Mouse (Mus musculus) heart, postnatal 14 days (tissue): Measurements from ENCODE around the gene Coro1b. TPM values are rescaled to one million over a fixed set of nuclear protein-coding genes. Genes with fewer than 3 reads are reported as not detected.
A peak's percentile ranks its signal among the peaks of the same experiment; 100 is the strongest.

Source experiments
- DNase-seq, 2 experiments: peaks; one replicate each; pipeline ENCODE4 v3.0.0; 2021 to 2022
- intact Hi-C: fragments of 180-260 bp; cut with DNase I; formaldehyde crosslinking; loops from one replicate; pipeline ENCODE4 v1.15.1; 2025
- total RNA-seq, 2 experiments: library from RNA; stranded (reverse); gene quantifications; 2 replicates each; pipeline ENCODE4 v1.2.3; 2021

The Coro1b gene
- total RNA-seq, 2 experiments from 2014 or later: 61.9 to 70.9 TPM

DNA sequence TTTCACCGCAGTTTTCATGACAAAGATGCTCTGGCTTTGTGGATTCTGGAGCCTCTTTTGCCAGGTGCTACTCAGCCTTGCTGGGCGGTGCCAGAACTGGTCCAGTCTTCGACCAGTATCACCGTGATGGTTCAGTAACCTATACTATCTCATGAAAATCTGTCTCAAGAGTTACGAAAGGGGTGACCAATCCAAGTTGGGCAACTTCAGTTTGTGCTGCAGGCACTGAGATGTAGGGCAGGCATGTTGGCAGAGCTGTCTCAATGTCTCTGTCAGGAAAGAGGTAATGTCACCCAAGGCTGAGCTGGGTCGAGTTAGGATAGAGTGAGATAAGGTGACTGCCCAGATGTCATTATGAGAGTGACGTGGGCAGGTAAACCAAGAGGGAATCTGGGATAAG, 32.0 kb downstream of the Coro1b start:
- intact Hi-C loops: no loop called here
- DNase-seq: no peak

DNA sequence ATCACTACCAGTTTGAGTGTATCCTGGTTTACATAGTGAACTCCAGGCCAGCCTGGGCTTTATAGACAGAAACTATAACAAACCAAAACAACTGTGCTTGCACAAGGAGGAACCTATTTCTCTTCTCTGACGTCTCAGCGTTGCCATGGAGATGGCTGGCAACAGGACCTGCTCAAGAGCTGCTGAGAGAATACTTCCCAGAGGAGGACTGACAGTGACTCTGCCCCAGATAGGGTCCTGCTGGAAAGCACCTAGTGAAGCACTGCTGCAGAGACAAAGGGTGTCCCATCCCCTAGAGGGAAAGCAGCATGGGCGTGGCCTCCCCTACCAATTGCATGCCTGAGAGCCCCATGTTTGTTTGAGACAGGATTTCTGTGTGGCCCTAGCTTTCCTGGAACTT, 33.5 kb downstream of the Coro1b start:
- DNase-seq: peak; percentile 45 to 59
- intact Hi-C loops: no loop called here

DNA sequence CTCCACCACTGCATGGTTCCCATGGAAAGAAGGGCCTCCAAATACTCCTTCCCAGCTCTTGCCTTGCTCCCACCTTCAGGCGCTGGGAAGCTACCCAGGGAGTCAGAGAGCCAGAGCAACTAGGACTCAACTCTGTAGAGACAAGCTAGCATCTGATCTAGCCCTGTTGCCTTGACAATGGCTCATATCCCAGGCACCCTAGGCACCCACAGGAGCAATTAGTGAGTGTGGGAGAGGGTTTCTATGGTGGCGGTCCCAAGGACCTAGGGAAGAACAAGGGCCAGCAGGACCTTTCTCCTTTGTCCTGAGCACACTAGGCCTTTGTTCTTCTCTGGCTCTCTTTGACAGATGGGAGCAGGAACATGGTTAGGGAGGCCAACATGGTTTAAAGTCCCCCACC, 35.3 kb downstream of the Coro1b start:
- no peak for DNase-seq
- intact Hi-C loops: no loop called here

DNA sequence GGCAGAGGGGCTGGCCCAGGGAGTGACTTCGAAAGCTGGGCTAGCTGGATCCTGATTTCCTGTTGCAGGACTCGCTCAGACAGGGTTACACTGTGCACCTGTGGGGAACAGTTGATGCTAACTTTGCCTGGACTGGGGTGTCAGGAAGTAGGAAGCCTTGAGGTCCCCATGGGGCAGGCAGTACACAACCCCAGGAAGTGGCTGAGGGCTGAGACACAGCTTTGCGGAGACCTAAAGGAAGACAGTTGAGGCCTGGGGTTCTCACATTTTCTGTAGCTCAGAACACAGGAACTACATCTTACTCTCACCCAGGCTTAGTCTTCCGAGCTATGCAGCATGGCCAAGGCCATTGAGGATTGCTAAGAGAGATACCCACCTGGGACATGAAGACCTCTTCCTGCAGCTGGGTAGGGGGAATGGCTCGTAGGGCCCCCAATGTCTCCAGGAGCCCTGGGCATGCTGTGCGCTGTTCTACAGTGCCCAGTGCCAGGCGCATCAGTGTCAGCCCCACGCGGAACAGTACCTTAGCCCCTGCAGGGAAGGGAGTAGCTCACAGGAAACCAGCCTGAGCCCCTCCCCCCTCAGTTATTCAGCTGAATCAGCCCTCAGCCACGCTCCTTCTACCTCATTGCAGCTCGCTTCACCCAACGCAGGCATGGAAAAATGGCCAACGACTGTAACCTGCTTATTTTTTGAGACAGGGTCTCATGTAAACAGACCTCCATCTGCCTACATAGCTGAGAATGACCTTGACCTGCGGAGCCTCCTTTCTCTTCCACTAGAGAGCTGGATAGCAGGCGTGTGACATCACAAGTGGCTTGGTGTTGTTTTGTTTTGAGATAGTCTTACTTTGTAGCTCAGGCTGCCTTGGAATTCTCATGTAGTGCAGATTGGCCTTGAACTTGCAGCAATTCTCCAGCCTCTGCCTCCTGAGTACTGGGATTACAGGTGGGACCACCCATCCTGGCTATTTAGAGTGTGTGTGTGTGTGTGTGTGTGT, 36.9 kb downstream of the Coro1b start:
- intact Hi-C loops: no loop called here
- DNase-seq: no peak

DNA sequence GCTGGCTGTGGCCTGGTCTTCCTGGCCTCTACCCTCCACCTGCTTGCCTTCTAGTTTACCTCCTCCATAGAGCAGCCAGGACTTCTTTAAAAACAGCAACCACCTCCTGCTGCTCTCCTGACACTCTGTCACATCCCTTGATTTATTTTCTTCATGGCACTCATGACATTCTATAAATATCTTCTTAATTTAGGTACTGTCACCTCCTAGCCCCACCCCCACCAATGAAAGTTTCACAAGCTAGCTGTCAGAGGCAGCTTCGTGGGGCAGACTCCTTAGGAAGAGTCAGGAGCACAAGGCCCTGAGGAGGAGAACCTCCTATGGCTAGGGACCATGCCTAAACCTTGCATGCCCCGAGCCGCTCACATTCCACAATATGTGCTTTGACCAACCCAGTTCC, 38.9 kb downstream of the Coro1b start:
- intact Hi-C loops: no loop called here

DNA sequence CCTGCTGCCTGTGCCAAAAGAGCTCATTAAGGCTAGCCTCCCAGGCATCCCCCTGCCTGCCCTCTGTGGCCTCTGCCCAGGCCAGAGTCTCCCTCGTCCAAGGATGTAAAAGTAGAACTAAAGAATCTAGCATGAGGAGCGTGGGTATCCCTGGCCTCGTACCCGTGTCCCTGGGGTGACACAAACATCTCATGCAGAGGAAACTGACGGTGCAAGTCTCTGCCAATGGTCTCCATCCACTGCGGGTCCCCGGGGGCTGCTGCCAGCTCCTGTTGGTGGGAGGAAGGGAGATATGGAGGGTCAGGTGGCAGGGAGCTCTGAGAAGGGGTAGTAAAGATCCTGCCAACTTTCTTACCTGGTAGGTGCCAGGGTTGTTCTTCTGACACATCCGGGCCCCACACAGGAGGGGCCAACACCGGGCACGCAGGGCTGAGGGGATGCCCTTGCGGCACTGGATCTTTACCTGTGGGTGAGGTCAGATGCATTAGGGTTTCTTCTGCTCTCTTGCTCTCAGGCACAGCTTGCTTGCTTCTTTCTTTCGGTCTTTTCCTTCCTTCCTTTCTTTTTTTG, 40.7 kb downstream of the Coro1b start:
- DNase-seq: no peak
- intact Hi-C loops: no loop called here

More for the DNA sequence above, 38.9 kb downstream of the Coro1b start:
- DNase-seq: no peak

DNA sequence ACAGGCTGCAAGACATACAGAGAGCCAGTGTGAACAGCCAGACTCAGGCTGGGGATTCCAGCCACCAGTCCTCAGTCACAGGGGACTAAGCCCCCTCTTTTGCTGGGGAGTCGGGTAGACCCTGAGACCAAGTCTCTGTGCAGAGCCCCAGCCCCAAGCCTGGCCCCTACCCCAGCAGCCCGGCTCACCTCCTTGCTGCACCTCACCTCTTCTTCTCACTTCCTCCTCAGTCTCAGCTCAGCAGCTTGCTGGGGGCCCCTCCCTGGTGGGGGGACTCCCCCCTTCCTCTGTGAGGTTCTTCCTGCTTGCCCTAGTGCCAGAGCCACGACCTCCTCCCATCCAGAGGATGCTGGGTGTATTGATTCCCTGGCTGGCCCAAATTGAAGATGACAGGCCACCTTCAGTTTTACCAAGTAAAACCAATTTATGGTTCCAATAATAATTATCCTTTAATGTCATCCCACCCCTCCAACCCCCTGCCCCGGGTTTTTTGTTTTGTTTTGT, 42.5 kb downstream of the Coro1b start, which contains the start of gene Tbc1d10c:
Gene Tbc1d10c (minus strand): TSS at position 454 of the 504 bp plus-strand sequence.
- intact Hi-C loops: no loop called here
- DNase-seq: no peak

DNA sequence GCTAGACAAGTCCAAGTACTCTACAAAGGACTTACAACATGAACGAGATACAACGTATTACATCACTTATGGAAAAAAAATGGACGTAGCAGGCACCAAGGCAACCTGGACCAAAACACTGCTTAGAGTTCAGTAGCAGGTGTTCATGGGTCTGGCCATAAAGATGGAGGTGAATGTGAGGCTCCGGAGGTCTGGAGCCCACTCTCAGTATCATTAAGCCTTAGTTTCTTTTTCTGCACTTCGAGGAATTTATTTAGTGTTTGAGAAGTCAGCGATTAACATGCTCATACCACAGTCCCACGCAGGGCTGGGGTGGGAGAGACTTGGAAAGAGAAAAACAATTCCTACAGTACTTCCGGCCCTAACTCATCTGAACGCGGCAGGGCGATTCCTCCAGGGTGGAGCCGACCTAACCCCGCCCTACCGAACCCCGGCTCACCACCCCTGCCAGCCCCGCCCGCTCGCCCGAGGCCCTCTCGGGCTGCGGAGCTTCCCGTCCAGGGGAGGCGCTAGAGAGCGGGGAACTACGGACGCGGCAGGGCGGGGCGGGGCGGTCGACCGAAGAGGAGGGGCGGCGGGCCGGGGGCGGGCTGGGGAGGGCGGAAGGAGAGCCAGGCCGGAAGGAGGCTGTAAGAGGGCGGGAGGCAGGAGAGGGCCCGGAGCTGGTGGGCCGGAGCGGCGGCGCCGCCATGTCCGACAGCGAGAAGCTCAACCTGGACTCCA, 43.3 kb downstream of the Coro1b start, which contains the start of gene Ppp1ca:
Gene Ppp1ca (plus strand): TSS at position 538 of the 723 bp plus-strand sequence.
- intact Hi-C loops: no loop called here
- peak; percentile 99 for DNase-seq

DNA sequence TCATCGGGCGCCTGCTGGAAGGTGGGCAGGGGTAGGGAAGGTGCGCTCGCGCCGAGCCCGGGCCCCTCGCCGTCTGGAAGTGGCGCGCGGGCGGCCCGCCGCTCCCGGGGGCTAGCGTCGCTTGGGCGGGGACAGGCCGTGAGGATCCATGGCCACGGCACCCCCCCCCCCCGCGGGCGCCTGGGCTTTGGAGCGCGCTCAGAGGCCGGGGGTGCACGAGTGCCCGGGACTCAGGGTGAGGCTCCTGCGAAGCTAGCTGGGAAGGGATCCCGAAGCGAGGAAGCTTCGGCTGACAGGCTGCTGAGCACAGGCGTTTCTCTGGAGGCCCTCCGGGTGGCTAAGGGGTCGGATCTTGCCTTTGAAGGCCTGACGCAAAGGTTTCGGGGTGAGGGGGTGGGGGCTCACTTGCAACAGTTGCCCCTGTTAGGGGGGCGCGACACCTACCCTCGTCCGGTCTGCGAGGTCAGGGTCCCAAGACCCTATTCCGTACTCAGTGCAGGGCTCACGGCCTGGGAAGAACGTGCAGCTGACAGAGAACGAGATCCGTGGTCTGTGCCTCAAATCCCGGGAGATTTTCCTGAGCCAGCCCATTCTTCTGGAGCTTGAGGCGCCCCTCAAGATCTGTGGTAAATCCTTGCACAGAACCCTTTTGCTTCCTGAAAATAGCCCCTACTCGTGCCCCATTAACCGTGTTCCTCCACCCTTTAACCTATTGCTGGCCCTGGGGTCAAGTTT, 44.0 kb downstream of the Coro1b start:
- DNase-seq: no peak

DNA sequence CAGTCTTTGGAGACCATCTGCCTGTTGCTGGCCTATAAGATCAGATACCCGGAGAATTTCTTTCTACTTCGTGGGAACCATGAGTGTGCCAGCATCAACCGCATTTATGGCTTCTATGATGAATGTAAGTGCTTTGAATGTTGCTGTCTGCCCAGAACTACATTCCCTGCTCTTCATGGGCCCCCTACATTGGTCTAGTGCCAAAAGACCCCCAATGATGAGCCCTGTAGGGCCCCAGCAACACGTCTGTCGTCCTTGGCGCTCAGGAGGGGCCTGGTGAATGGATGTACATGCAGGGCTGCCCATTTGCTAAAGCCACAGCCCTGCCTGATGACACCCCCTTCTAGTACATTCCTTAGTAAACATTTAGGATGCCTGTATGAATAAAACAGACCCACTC, 44.7 kb downstream of the Coro1b start:
- no peak for DNase-seq
- intact Hi-C loops: no loop called here

More for the DNA sequence above, 44.0 kb downstream of the Coro1b start:
- intact Hi-C loops: no loop called here

DNA sequence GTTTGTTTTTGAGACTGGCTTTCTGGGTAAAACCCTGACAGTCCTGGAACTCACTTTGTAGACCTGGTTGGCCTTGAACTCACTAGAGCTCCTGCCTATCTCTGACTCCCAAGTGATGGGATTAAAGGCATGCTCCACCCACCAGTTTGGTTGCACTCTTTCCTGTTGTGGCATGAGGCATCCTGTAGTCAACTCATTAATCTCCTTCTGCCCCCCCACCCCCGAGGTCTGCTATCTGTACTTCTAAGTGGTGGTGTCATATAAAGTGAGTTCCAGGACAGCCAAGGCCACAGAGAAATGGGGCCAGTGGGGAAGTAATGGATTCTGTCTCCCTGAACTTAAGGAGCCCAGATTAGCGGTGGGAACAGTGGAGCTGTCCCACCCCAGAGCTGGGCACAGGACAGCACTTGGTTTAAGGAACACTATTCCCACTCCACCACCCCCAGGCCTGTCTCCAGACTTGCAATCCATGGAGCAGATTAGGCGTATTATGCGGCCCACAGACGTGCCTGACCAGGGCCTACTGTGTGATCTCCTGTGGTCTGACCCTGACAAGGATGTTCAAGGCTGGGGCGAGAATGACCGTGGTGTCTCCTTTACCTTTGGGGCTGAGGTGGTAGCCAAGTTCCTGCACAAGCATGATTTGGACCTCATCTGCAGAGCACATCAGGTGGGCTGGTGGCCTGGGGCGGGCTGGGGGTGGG, 45.8 kb downstream of the Coro1b start:
- intact Hi-C loops: no loop called here
- no peak for DNase-seq

DNA sequence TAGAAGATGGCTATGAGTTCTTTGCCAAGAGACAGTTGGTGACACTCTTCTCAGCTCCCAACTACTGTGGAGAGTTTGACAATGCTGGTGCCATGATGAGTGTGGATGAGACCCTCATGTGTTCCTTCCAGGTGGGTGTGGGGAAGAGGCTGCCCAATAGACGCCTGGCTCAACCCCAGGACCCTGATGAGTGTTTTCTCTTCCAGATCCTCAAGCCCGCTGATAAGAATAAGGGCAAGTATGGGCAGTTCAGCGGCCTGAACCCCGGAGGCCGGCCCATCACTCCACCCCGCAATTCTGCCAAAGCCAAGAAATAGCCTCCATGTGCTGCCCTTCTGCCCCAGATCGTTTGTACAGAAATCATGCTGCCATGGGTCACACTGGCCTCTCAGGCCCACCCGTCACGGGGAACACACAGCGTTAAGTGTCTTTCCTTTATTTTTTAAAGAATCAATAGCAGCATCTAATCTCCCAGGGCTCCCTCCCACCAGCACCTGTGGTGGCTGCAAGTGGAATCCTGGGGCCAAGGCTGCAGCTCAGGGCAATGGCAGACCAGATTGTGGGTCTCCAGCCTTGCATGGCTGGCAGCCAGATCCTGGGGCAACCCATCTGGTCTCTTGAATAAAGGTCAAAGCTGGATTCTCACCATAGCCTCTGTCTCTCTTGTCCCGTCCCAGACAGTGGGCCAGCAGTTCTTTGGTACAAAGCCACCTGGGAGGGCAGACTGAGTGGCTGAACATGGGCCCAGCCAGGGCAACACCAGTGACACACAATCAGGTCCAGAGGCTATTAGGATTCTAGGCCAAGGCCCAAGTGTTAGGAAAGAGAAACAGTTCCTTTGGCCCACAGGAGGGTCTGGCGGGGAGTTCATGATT, 46.6 kb downstream of the Coro1b start:
- intact Hi-C loops: loop anchor here (5.0 kb wide), 2 partner anchors 33 to 68 kb away; partner anchors contain the start of genes Aip and Rps6kb2

DNA sequence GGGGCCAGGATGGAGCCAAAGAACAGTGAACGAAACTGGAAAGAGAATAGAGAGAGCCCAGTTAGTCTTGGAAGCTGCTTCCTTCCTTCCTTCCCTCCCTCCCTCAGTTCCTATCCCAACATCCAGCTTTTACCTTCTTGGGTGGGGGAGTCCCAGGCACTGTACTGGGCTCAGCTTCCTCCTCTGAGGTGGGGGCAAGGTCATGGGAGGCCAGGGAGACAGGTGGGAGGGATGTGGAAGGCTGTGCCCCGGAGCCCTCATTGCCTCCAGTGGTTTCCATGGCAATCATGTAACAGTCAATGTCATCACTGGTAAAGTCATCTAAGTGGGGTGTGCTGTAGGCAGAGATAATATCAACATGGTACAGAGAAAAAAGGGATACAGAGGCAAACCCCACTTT, 47.6 kb downstream of the Coro1b start:
- no peak for DNase-seq
- intact Hi-C loops: loop anchor here (5.0 kb wide), 2 partner anchors 34 to 69 kb away; partner anchors contain the start of genes Aip and Rps6kb2

More for the DNA sequence above, 46.6 kb downstream of the Coro1b start:
- DNase-seq: no peak

DNA sequence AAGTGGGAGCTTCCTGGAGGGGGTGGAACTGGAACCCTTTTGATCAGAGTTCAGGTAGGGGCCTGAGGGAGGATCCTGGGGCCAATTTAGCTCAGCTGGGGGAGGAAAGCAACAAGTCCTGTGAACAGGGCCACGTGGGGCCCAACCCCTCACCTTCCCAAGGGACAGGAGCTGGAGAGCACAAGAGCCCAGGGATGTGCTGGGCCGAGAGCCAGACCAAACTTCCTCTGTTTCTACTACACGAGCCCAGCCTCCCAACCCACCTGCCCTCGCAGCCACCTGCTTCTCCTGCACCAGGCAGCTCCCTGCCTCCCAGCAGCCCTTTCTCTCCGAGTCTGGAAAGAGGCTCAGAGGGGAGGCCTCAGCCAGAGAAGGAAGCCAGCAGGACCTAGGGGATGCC, 48.1 kb downstream of the Coro1b start:
- peak; percentile 37 to 43 for DNase-seq
- intact Hi-C loops: loop anchor here (5.0 kb wide), 2 partner anchors 34 to 69 kb away; partner anchors contain the start of genes Aip and Rps6kb2

DNA sequence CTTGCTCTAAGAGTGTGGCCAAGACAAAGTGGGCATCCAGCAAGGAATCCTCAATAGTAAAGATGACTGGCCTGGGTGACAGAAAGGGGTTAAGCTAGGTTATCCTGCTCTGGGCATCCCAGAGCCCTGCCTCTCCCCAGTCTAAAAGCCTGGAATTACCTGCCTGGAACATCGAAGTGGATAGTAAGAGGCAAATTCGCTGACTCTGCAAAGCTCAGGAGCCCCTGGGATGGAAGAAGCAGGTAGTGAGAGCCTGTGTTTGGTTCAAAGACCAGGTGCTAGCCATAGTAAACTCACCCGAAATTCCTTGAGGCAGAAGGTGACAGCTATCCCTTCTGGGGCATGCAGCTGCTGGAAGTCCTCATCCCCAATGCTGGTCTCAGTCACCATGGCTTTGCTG, 48.8 kb downstream of the Coro1b start:
- intact Hi-C loops: loop anchor here (5.0 kb wide), 2 partner anchors 35 to 70 kb away; partner anchors contain the start of genes Aip and Rps6kb2
- DNase-seq: no peak

DNA sequence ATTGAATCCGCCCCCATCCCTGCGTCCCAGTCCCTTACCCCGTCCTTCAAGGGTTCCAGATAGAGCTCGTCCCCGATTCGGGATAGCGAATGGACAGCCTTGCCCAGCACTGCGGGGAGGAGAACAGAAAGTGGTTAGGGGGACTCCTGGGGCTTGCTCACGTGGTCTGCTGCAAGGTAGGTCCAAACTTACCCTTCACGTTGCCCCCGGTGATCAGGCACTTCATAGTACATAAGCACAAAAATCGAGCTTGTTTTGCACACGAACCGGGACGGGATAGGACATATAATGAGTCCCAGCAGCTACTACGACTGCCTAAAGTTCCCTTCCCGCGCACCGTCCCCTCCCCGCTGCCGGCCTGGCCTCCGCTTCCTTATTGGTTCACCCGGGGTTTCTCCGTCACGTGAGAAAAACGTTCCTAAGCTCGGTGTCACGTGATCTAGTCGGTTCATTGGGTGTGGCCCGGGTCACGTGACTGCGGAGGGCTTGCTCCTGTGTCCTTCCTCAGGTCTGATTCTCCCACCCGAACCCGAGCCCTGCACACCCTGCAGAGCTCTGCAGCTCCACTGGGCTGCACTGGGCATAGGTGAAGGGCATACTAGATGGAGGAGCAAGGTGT, 53.0 kb downstream of the Coro1b start, which contains the start of gene Rad9a:
Gene Rad9a (minus strand): TSS at position 372 of the 619 bp plus-strand sequence.
- intact Hi-C loops: no loop called here
- DNase-seq: peak; percentile 93 to 96

DNA sequence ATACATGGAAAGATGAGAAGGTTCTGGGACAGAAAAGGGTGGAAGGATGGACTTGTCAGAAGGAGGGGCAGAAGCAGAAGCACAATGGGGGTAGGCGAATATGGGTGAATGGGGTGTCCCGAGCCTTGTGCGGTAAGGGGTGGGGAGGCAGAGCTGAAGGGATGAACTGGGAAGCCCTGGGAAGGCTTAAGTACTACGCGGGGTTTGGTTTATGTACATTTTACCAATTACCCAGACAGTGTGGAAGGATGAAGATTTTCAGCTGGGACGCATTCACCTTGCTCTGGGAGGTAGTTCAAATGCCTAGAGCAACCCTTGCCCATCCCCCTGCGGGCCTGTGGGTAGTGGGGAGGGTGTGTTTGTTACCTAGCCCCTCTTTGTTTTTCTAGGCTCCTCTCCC, 53.7 kb downstream of the Coro1b start:
- DNase-seq: no peak
- intact Hi-C loops: no loop called here
